In the genomic region with DNA sequence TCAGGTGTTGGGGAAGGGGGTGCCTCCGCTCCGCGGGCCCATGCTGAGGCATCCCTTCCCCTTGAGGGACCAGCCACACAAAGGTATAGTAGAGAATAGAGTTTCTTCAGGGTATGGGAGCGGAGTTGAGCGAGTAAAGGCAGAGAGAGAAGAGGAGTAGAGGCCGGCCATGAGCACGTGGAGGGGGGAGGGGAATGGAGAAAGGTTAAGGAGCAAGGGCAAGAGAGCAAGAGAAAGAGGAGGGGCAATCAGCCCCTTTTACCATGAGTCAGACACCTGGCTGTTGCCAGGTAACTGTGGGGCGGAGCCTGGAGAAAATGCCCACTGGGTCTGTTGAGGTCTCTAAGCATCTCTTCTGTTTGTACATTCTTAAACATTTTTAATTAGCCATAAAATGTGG, we compare ENCODE assay signal across 8 mouse cellular contexts. TPM values are rescaled to one million over a fixed set of nuclear protein-coding genes. Genes with fewer than 3 reads are reported as not detected.
DNase-seq lines count a peak whose midpoint lies in the region; ATAC-seq and TF ChIP-seq lines count a peak whose summit lies in the region.

No protein-coding gene starts in this region.

- H3K4me1 ChIP-seq in kidney, embryonic 14.5 days (ENCODE audit: control insufficient read depth, insufficient read depth, low read length), result peaks cover 5% of the 10 kb centered on the region; the same call in 1 of the 2 replicates
- H3K4me1 ChIP-seq in embryonic facial prominence, embryonic 10.5 days, result peaks cover 36% of the 10 kb centered on the region
- H3K4me1 ChIP-seq in hindbrain, postnatal 0 days (ENCODE audit: insufficient read depth, low read length), result peaks cover 15% of the 10 kb centered on the region; the same call in 1 of the 2 replicates
- H3K4me1 ChIP-seq in midbrain, embryonic 16.5 days (ENCODE audit: control insufficient read depth, insufficient read depth, low read length), result peaks cover 23% of the 10 kb centered on the region

- WGBS in kidney, embryonic 14.5 days, result 18% methylated on average over 8 of the region's 8 CpGs
- 16% methylated on average over 8 of the region's 8 CpGs for WGBS in embryonic facial prominence, embryonic 10.5 days
- 23% methylated on average over 8 of the region's 8 CpGs for WGBS in hindbrain, postnatal 0 days
- 16% methylated on average over 8 of the region's 8 CpGs for WGBS in midbrain, embryonic 16.5 days

- ATAC-seq in kidney, embryonic 14.5 days (ENCODE audit: low FRiP score, low TSS enrichment), result no peak
- no peak for ATAC-seq in hindbrain, postnatal 0 days
- ATAC-seq in midbrain, embryonic 16.5 days, result no peak
- no peak for ATAC-seq in granulocyte monocyte progenitor cell, adult 5-6 weeks (replicated peaks; ENCODE audit: poor library complexity, severe bottlenecking)

- peak overlapping the region; percentile 61; the same call in 1 of the 2 replicates for H3K9ac ChIP-seq in kidney, embryonic 14.5 days (ENCODE audit: low read depth, low read length)
- no peak overlapping the region for H3K9ac ChIP-seq in hindbrain, postnatal 0 days (replicated peaks; ENCODE audit: low read length)
- peak overlapping the region; percentile 74; the same call in 1 of the 2 replicates for H3K9ac ChIP-seq in midbrain, embryonic 16.5 days (ENCODE audit: low read depth, low read length)

- H3K4me3 ChIP-seq in kidney, embryonic 14.5 days (ENCODE audit: low read length), result peak overlapping the region; percentile 77
- peak overlapping the region; percentile 93 for H3K4me3 ChIP-seq in embryonic facial prominence, embryonic 10.5 days
- H3K4me3 ChIP-seq in hindbrain, postnatal 0 days (ENCODE audit: low read length), result peak overlapping the region; percentile 89
- peak overlapping the region; percentile 91 for H3K4me3 ChIP-seq in midbrain, embryonic 16.5 days (ENCODE audit: low read depth, low read length)

- no peak overlapping the region for H3K27ac ChIP-seq in kidney, embryonic 14.5 days (ENCODE audit: low read depth, low read length)
- 0 out of 2 replicates have a peak overlapping the region, but pooled peaks have one; percentile 40 for H3K27ac ChIP-seq in embryonic facial prominence, embryonic 10.5 days (replicated peaks)
- H3K27ac ChIP-seq in hindbrain, postnatal 0 days, result no peak overlapping the region
- no peak overlapping the region for H3K27ac ChIP-seq in midbrain, embryonic 16.5 days (ENCODE audit: low read length)

- H3K27me3 ChIP-seq in kidney, embryonic 14.5 days (ENCODE audit: control insufficient read depth, insufficient read depth, low read length), result no peaks in the 10 kb centered on the region
- H3K27me3 ChIP-seq in embryonic facial prominence, embryonic 10.5 days (replicated peaks; ENCODE audit: low read depth, poor library complexity, severe bottlenecking), result no peaks in the 10 kb centered on the region
- no peaks in the 10 kb centered on the region for H3K27me3 ChIP-seq in hindbrain, postnatal 0 days (ENCODE audit: insufficient read depth, low read length)
- H3K27me3 ChIP-seq in midbrain, embryonic 16.5 days (ENCODE audit: control insufficient read depth, insufficient read depth, low read depth, low read length), result no peaks in the 10 kb centered on the region

- peak overlapping the region; percentile 60 for H3K4me2 ChIP-seq in kidney, embryonic 14.5 days (replicated peaks; ENCODE audit: low read depth, low read length)
- H3K4me2 ChIP-seq in hindbrain, postnatal 0 days (ENCODE audit: low read depth, low read length), result peak overlapping the region; percentile 96
- peak overlapping the region; percentile 91 for H3K4me2 ChIP-seq in midbrain, embryonic 16.5 days (ENCODE audit: low read length)

- no peak for DNase-seq in kidney, postnatal 4 days
- peak; percentile 18 for DNase-seq in embryonic facial prominence, embryonic 10.5 days (ENCODE audit: low spot score)
- DNase-seq in hindbrain, postnatal 0 days (ENCODE audit: low spot score), result no peak
- DNase-seq in spleen, adult 12 weeks (ENCODE audit: low spot score), result no peak
- DNase-seq in layer of hippocampus, adult 11-12 months (ENCODE audit: low spot score), result no peak

- no peak for TF ChIP-seq CTCF in hindbrain, postnatal 0 days (IDR thresholded peaks at IDR 0.05; ENCODE audit: low read depth)

- H3K9me3 ChIP-seq in kidney, embryonic 14.5 days (ENCODE audit: control insufficient read depth, low read length), result no peaks in the 10 kb centered on the region
- H3K9me3 ChIP-seq in embryonic facial prominence, embryonic 10.5 days, result no peaks in the 10 kb centered on the region
- no peaks in the 10 kb centered on the region for H3K9me3 ChIP-seq in hindbrain, postnatal 0 days (ENCODE audit: low read length)
- no peaks in the 10 kb centered on the region for H3K9me3 ChIP-seq in midbrain, embryonic 16.5 days (replicated peaks; ENCODE audit: control insufficient read depth, low read length, poor library complexity, severe bottlenecking)

- H3K36me3 ChIP-seq in kidney, embryonic 14.5 days (ENCODE audit: control insufficient read depth, insufficient read depth, low read length), result no peaks in the 10 kb centered on the region
- peaks cover 12% of the 10 kb centered on the region for H3K36me3 ChIP-seq in embryonic facial prominence, embryonic 10.5 days (replicated peaks)
- no peaks in the 10 kb centered on the region for H3K36me3 ChIP-seq in hindbrain, postnatal 0 days (ENCODE audit: insufficient read depth, low read length)
- no peaks in the 10 kb centered on the region for H3K36me3 ChIP-seq in midbrain, embryonic 16.5 days (ENCODE audit: control insufficient read depth, insufficient read depth, low read length)

RNA-seq across cellular contexts. Expression of gene Hspbap1, which starts 1.0 kb away (rescaled TPM):
- polyA plus RNA-seq in kidney, embryonic 14.5 days (2014; fragmentation: Nextera tagmentation; extraction: Ambion mirVana), result 12.6 and 18.5 TPM in 2 replicates
- polyA plus RNA-seq in embryonic facial prominence, embryonic 10.5 days (2016; fragmentation: Nextera tagmentation; extraction: Ambion mirVana), result 30.2 and 31.7 TPM in 2 replicates
- 5.0 and 7.9 TPM in 2 replicates for total RNA-seq in hindbrain, postnatal 0 days (2014; rRNA removed)
- polyA plus RNA-seq in hindbrain, postnatal 0 days (2015; fragmentation: Nextera tagmentation; extraction: Ambion mirVana), result 4.4 and 5.8 TPM in 2 replicates
- 16.1 TPM in 2 replicates for polyA plus RNA-seq in midbrain, embryonic 16.5 days (2015; fragmentation: Nextera tagmentation; extraction: Ambion mirVana)
- total RNA-seq in granulocyte monocyte progenitor cell, adult 5-6 weeks (2014; fragmentation: Nextera tagmentation), result 3.0 and 7.8 TPM in 2 replicates
- total RNA-seq in granulocyte monocyte progenitor cell, adult 5-6 weeks (2017), result 5.6 and 7.4 TPM in 2 replicates

RNA-seq across cellular contexts. Expression of gene Dirc2, which starts 2.0 kb away (rescaled TPM):
- 14.3 and 17.9 TPM in 2 replicates for polyA plus RNA-seq in kidney, embryonic 14.5 days (2014; fragmentation: Nextera tagmentation; extraction: Ambion mirVana)
- polyA plus RNA-seq in embryonic facial prominence, embryonic 10.5 days (2016; fragmentation: Nextera tagmentation; extraction: Ambion mirVana), result 11.1 and 12.0 TPM in 2 replicates
- total RNA-seq in hindbrain, postnatal 0 days (2014; rRNA removed), result 70.8 and 80.8 TPM in 2 replicates
- 34.1 and 35.5 TPM in 2 replicates for polyA plus RNA-seq in hindbrain, postnatal 0 days (2015; fragmentation: Nextera tagmentation; extraction: Ambion mirVana)
- 30.7 and 32.0 TPM in 2 replicates for polyA plus RNA-seq in midbrain, embryonic 16.5 days (2015; fragmentation: Nextera tagmentation; extraction: Ambion mirVana)
- 24.9 and 31.7 TPM in 2 replicates for total RNA-seq in granulocyte monocyte progenitor cell, adult 5-6 weeks (2014; fragmentation: Nextera tagmentation)
- 15.8 and 21.1 TPM in 2 replicates for total RNA-seq in granulocyte monocyte progenitor cell, adult 5-6 weeks (2017)
